Mouse (Mus musculus) forebrain, embryonic 13.5 days (tissue): ENCODE measurements around the gene Dscam. TPM values are rescaled to one million over a fixed set of nuclear protein-coding genes. Genes with fewer than 3 reads are reported as not detected.

ENCODE experiments used
- ATAC-seq: fragments of 200-750 bp; cut with Nextera tagmentation; 2 replicates; pipeline ENCODE4 v1.8.0; 2017
- H3K27ac ChIP-seq: fragments of 300-500 bp; sonication (generic); 2 replicates; pipeline ENCODE4 v1.5.1; 2015; ENCODE audit warnings: inconsistent platforms, mild to moderate bottlenecking, moderate library complexity
- H3K27me3 ChIP-seq: fragments of 300-500 bp; sonication (generic); 2 replicates; pipeline ENCODE4 v1.6.1; 2015; ENCODE audit warnings: mild to moderate bottlenecking, inconsistent platforms
- H3K36me3 ChIP-seq: fragments of 300-500 bp; sonication (generic); 2 replicates; pipeline ENCODE4 v1.6.1; 2015; ENCODE audit warnings: mild to moderate bottlenecking, inconsistent platforms; ENCODE audit not compliant: poor library complexity, severe bottlenecking
- H3K4me1 ChIP-seq: fragments of 300-500 bp; sonication (generic); 2 replicates; pipeline ENCODE4 v1.6.1; 2015; ENCODE audit warnings: inconsistent platforms
- H3K4me2 ChIP-seq: fragments of 300-500 bp; sonication (generic); 2 replicates; pipeline ENCODE4 v1.6.1; 2015; ENCODE audit warnings: inconsistent platforms, mild to moderate bottlenecking, moderate library complexity
- H3K4me3 ChIP-seq: fragments of 300-500 bp; sonication (generic); 2 replicates; pipeline ENCODE4 v1.5.1; 2015; ENCODE audit warnings: mild to moderate bottlenecking, inconsistent platforms
- H3K9ac ChIP-seq: fragments of 300-500 bp; sonication (generic); 2 replicates; pipeline ENCODE4 v1.6.1; 2015; ENCODE audit warnings: mild to moderate bottlenecking, inconsistent platforms
- H3K9me3 ChIP-seq: fragments of 300-500 bp; sonication (generic); replicated peaks from 2 replicates; pipeline ENCODE4 v1.6.1; 2016; ENCODE audit warnings: inconsistent platforms
- WGBS: fragments of 180-500 bp; shearing (Covaris S2); methylation state at CpG from one replicate; pipeline ENCODE4 v1.1.7; 2015; 5-methylcytosine and 5-hydroxymethylcytosine counted together
- polyA plus RNA-seq: library from polyadenylated mRNA; unstranded; fragments of >200 nt; fragmentation: Nextera tagmentation; extraction: Ambion mirVana; gene quantifications from 2 replicates; pipeline ENCODE4 v1.2.1, GENCODE M21; 2015

Gene Dscam
- polyA plus RNA-seq, 1 experiment from 2014 or later: 3.5 TPM

DNA sequence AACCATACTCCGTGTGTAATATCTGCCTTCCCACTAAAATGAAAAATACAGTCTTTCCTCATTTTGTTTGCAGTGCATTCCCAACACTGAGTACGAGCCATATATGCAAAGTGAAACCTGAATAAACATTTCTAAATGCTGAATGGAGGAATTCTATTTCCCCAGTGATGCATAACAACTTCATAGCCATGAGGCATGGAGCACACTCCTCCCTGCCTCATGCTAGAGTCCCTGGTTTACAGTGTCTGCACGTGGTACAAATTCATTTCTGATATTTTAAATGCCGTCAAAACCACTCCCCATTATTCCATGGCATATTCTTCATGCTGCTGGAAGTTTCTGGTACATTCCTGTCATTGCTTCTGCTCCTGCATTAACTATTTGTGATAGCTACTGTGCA lies 552.8 kb downstream of the Dscam start:
- Histone ChIP-seq H3K4me2 (no peak overlapping the region), H3K4me3 (no peak overlapping the region), H3K36me3 (no peaks in the 10 kb centered on the region), H3K9me3 (no peaks in the 10 kb centered on the region), H3K27me3 (no peaks in the 10 kb centered on the region), H3K9ac (no peak overlapping the region), H3K27ac (no peak overlapping the region), H3K4me1 (peaks cover 28% of the 10 kb centered on the region)
- no peak for ATAC-seq
- WGBS: 74% methylated on average over 4 of the region's 4 CpGs

DNA sequence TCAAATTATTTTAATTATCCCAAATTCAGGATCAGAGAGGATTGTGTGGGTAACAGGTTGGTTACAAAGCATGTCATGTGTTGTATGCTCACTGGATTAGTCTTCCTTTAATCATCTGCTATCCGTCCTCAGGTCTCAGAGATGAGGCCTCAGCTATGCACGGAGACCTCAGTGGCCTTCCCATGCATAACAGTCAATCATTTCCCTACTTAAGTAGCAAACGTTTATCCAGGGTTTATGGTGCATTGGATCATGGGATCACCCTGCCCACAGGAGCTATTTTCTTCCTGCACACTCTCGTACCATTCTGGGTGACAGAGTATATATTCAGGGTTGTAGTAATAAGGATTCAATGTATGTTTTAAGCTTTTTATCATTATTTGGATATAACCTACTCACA lies 557.3 kb downstream of the Dscam start:
- Histone ChIP-seq H3K9me3 (no peaks in the 10 kb centered on the region), H3K27ac (no peak overlapping the region), H3K9ac (no peak overlapping the region), H3K4me1 (peaks cover 21% of the 10 kb centered on the region; the same call in 1 of the 2 replicates), H3K36me3 (no peaks in the 10 kb centered on the region; the same call in 1 of the 2 replicates), H3K4me2 (no peak overlapping the region), H3K4me3 (no peak overlapping the region), H3K27me3 (no peaks in the 10 kb centered on the region)
- WGBS: 50% methylated on average over 4 of the region's 4 CpGs
- ATAC-seq: no peak

DNA sequence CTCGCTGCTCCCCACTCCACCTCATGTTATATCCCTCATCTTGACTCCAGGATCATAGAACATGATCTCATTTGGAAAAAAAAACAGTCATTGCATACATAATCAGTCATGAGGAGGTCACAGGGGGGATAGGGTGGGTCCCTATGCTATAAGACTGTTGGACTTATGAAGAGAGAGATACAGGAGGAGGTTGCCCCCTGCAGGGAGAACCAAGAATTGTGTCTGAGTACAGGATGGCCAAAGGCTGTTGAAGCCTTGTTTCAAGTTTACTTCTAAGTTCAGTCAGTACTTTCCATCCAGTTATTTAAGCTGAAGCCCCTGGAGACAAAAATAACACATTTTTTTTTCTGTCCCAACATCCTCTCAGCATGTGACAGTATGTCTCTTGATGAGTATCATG lies 559.7 kb downstream of the Dscam start:
- H3K4me1 ChIP-seq: peaks cover 12% of the 10 kb centered on the region; the same call in 1 of the 2 replicates
- no peak overlapping the region for H3K27ac ChIP-seq
- no peak overlapping the region for H3K4me2 ChIP-seq
- H3K9ac ChIP-seq: no peak overlapping the region
- 91% methylated on average over 1 of the region's 1 CpGs for whole genome bisulfite sequencing
- no peak overlapping the region for H3K4me3 ChIP-seq
- no peak for ATAC-seq
- peaks cover 5% of the 10 kb centered on the region for H3K36me3 ChIP-seq
- no peaks in the 10 kb centered on the region for H3K9me3 ChIP-seq
- H3K27me3 ChIP-seq: no peaks in the 10 kb centered on the region

DNA sequence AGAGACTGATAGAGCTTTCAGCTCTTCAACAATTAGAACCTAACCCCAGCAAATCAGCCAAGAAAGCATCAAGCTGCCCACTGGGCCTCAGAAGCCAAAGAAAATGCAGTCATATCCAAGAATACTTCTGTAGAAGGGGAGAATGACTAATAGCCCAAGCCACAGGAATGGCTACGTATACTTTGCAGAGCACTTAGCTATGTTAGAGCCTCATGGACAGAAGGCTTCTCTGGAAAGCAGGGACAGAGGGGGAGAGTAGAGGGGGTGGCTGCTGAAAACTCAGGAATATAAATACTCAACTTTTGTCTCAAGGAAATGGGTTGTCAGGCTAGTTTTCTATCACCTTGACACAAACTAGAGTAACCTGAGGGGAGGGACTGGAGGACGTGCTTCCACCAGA lies 568.3 kb downstream of the Dscam start:
- Histone ChIP-seq H3K36me3 (0 out of 2 replicates have a peak, but pooled peaks cover under 1% of the 10 kb centered on the region), H3K9me3 (no peaks in the 10 kb centered on the region), H3K27me3 (no peaks in the 10 kb centered on the region), H3K4me1 (no peaks in the 10 kb centered on the region), H3K9ac (no peak overlapping the region), H3K27ac (no peak overlapping the region), H3K4me2 (no peak overlapping the region), H3K4me3 (no peak overlapping the region)
- 84% methylated on average over 2 of the region's 2 CpGs for WGBS
- no peak for ATAC-seq

DNA sequence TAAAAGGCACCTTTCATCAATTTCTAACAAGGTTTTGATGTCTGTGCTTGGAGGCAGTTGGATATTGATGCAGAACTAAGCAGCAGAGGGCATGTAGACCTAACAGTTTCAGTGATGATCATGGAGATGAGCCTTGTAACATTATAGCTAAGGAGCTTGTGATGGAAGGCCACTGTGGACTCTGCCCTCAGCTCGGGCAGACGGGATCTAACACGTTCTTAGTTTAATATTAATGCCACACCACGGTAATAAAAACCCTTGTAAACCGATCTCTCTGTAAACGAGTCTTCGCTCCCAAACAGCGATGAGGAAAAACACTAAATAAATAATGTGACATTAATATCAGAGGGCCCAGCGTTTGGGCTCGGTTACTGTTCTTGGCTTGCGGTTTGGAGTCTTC lies 569.8 kb downstream of the Dscam start:
- Histone ChIP-seq H3K27ac (no peak overlapping the region), H3K4me3 (no peak overlapping the region), H3K4me2 (no peak overlapping the region), H3K4me1 (no peaks in the 10 kb centered on the region), H3K9ac (no peak overlapping the region), H3K27me3 (no peaks in the 10 kb centered on the region), H3K9me3 (no peaks in the 10 kb centered on the region), H3K36me3 (no peaks in the 10 kb centered on the region)
- 93% methylated on average over 11 of the region's 11 CpGs for WGBS
- no peak for ATAC-seq

DNA sequence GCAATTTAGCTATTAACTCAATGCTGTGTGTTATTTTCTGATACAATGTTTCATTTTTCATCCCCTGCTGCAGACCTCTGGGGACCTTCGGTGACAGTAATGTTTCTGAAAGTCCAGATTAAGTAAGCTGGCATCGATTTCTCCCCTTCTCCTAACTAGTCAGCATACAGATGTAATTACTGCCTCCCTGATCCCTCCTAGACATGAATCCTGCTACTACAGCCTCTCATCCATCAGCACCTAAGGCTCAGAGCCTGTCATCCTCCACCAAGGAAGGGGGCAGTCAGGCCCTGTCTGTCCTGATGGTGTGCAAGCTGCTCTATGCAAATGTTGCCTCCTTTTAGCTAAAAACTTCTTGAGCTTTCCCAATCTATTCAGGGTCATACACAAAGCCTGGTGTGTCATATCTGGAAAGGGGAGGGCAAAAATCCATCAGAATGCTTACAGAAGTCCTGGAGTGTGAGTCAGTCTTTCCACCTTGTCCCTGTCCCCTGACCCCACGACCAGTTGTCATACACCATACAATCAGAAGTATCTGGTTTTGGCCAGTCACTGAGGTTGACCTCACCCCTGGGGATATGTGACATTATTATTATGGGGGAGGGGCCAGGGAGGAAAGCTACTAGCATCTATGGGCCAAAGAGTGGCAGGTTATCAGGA lies 571.0 kb downstream of the Dscam start:
- Histone ChIP-seq H3K9ac (no peak overlapping the region), H3K9me3 (no peaks in the 10 kb centered on the region), H3K4me1 (no peaks in the 10 kb centered on the region), H3K4me3 (no peak overlapping the region), H3K27me3 (no peaks in the 10 kb centered on the region), H3K4me2 (no peak overlapping the region), H3K36me3 (no peaks in the 10 kb centered on the region), H3K27ac (no peak overlapping the region)
- 86% methylated on average over 3 of the region's 3 CpGs for WGBS
- no peak for ATAC-seq

DNA sequence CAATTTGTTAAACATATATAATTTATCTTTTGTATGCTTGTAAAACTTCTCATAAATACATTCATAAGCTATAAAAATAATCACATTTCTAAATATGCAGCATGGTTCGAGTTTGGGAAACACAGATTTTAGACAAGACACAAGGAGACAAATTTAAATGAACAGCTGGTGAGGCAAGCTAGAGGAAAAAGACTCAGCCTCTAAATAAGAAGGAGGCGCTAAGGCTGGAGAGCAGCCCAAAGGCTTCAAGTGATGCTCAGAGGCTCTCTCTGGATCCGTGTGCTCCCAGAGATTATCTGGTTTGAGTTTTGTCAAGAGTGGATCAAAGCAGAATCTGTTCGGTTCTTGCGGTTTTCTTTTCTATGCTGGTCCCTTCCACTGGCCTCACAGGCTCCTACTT lies 594.7 kb downstream of the Dscam start:
- Histone ChIP-seq H3K27me3 (no peaks in the 10 kb centered on the region), H3K36me3 (no peaks in the 10 kb centered on the region), H3K4me2 (no peak overlapping the region), H3K27ac (no peak overlapping the region), H3K4me3 (no peak overlapping the region), H3K4me1 (no peaks in the 10 kb centered on the region), H3K9me3 (no peaks in the 10 kb centered on the region), H3K9ac (no peak overlapping the region)
- WGBS: 87% methylated on average over 5 of the region's 5 CpGs
- no peak for ATAC-seq

DNA sequence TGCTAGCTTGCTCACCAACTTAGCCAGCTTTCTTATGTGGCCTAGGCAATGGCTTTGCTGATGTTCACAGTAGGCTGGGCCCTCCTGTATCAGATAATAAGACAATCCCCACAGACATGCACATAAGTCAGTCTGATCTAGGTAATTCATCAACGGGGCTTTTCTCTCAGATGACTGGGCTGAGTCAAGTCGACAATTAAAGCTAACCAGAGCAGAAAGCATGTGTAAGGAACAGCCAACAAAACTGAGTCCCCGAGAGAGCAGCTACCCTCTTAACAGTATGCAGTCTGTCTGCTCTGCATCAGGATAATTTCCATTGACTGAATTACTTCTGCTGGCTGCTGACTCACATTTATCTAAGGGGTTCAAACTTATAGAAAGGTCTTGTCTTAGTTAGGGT lies 603.1 kb downstream of the Dscam start:
- Histone ChIP-seq H3K4me2 (no peak overlapping the region), H3K9me3 (no peaks in the 10 kb centered on the region), H3K4me1 (peaks cover 6% of the 10 kb centered on the region), H3K27ac (no peak overlapping the region), H3K4me3 (no peak overlapping the region), H3K27me3 (no peaks in the 10 kb centered on the region), H3K36me3 (no peaks in the 10 kb centered on the region), H3K9ac (no peak overlapping the region)
- ATAC-seq: no peak
- 68% methylated on average over 3 of the region's 3 CpGs for WGBS

DNA sequence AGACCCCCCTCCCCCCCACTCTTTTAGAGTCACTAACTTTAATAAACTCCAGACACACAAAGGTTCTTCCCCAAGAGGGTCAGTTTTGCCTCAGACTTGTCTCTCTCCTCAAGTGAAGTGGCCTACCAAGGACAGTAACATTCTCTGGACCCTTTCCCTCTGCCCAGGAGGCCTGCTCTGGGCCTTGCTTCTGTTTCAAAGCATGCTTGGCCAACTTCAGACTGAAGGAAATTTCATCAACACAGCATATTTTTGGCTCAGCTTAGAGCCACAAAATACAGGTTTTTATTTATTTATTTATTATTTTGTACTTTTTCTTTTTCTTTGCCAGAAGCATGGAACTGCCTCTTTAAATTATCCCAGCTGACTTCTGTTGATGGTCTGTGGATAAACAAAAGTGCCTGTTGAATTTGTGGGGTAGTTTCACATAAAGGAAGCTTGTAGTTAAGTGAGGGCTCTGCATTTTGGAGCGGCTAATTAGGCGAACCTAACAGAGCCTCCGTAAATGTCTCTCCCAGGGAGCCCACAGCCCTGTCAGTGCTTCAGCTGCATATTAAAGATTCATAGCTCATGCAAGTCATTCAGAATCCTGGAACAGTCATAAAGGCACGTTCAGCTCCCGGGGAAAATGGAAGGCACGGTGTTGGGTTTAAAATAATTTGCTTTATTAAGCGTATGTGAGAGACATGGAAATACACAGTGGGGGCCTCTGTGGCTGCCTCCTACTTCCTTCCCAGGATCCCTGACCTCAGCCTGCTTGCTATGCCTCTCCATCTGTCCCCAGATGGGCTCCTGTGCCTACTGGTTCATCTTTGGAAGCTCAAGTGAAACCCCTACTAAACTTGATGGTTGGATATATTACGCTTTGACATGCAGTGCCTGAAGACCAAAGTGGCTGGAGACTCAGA lies 606.9 kb downstream of the Dscam start:
- H3K9ac ChIP-seq: no peak overlapping the region
- no peak overlapping the region for H3K4me3 ChIP-seq
- no peak overlapping the region for H3K4me2 ChIP-seq
- no peaks in the 10 kb centered on the region for H3K9me3 ChIP-seq
- ATAC-seq: peak; percentile 57; the same call in 1 of the 2 replicates
- no peaks in the 10 kb centered on the region for H3K27me3 ChIP-seq
- H3K4me1 ChIP-seq: peaks cover 6% of the 10 kb centered on the region
- peak overlapping the region; percentile 15; the same call in 1 of the 2 replicates for H3K27ac ChIP-seq
- no peaks in the 10 kb centered on the region for H3K36me3 ChIP-seq
- WGBS: 21% methylated on average over 8 of the region's 8 CpGs

DNA sequence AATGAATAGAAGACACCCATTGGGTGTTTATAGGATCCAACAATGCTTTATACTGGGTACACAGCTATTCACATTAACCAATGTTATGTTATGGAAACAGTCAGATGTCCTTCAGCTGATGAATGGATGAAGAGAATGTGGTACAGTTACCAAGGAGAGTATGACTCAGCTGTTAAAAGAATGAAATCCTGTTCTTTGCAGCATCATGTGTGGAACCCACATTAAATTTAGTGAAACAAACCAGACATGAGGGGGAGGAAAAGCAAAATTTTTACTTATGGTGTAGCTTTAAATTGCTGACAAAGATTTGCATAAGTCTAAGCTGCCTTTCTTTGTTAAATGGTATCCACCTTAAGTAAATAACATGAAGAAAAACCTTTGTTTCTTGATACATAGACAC lies 610.8 kb downstream of the Dscam start:
- no peak overlapping the region for H3K27ac ChIP-seq
- no peaks in the 10 kb centered on the region for H3K9me3 ChIP-seq
- H3K9ac ChIP-seq: no peak overlapping the region
- H3K4me3 ChIP-seq: no peak overlapping the region
- no peak overlapping the region for H3K4me2 ChIP-seq
- no peaks in the 10 kb centered on the region for H3K27me3 ChIP-seq
- no peak for ATAC-seq
- H3K36me3 ChIP-seq: no peaks in the 10 kb centered on the region
- H3K4me1 ChIP-seq: peaks cover 6% of the 10 kb centered on the region

DNA sequence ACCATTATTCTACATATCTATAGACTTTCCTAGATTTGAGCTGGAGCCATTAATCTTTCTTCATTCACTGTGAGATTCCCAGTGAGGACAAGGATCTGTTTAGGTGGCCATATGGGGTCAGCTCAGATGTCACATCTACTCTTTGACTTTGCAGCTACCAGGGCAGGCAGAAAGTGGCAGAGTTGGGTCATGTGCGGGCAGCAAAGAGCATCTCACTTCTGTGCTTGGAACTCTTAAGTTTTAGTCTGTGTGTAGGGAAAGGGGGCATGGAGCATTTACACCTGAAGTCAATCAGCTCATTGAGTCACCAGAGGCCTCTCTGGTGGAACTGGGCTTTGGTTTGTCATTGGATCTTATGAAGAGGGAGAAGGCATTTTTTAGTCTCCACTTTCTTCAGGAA lies 612.2 kb downstream of the Dscam start:
- no peaks in the 10 kb centered on the region for H3K4me1 ChIP-seq
- no peaks in the 10 kb centered on the region for H3K36me3 ChIP-seq
- H3K9me3 ChIP-seq: no peaks in the 10 kb centered on the region
- H3K4me2 ChIP-seq: no peak overlapping the region
- H3K9ac ChIP-seq: no peak overlapping the region
- no peak for ATAC-seq
- no peaks in the 10 kb centered on the region for H3K27me3 ChIP-seq
- 96% methylated on average over 1 of the region's 1 CpGs for WGBS
- H3K4me3 ChIP-seq: no peak overlapping the region
- H3K27ac ChIP-seq: no peak overlapping the region

DNA sequence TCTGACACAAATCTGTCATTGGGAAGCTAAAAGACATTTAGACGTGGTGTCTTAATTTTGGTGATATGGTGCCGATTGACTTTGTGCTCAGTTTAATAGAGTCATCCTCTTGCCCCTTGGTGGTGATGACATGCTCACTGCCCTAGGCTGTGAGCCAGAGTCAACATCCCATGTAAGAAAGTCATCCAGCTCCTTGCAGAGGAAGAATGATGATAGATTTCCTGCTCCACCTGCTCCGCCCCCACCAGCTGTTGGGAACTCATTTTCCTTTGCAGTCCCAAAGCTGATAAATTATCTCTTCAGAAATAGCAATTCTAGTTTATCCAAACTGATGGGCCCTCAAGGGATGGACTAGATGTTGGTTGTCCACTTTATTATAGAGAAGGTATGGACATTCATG lies 613.9 kb downstream of the Dscam start:
- ATAC-seq: no peak

More for the DNA sequence above, 613.9 kb downstream of the Dscam start:
- H3K4me2 ChIP-seq: no peak overlapping the region
- H3K4me1 ChIP-seq: no peaks in the 10 kb centered on the region
- H3K36me3 ChIP-seq: no peaks in the 10 kb centered on the region
- H3K9ac ChIP-seq: no peak overlapping the region
- H3K27ac ChIP-seq: no peak overlapping the region
- 92% methylated on average over 3 of the region's 3 CpGs for WGBS
- no peaks in the 10 kb centered on the region for H3K9me3 ChIP-seq
- H3K4me3 ChIP-seq: no peak overlapping the region
- H3K27me3 ChIP-seq: no peaks in the 10 kb centered on the region
